Mouse (Mus musculus) forebrain, embryonic 11.5 days (tissue): ENCODE measurements at regions not wholly inside any gene's neighbourhood (a gene's known extent, or its start where the extent isn't known, plus 50 kb on each side); places are given as distances from the start of the nearest gene placed in this dataset.

Experiments used
- ATAC-seq: fragments of 200-750 bp; cut with Nextera tagmentation; replicated peaks from 2 replicates; pipeline ENCODE4 v1.8.0; 2017; ENCODE audit warnings: moderate TSS enrichment; ENCODE audit not compliant: low FRiP score
- DNase-seq: peaks from one replicate; pipeline ENCODE4 v3.0.0-alpha.2; 2017; ENCODE audit warnings: low spot score
- H3K27ac ChIP-seq: fragments of 300-500 bp; sonication (generic); 2 replicates; pipeline ENCODE4 v1.5.1; 2014; ENCODE audit warnings: low read depth, low read length
- H3K27me3 ChIP-seq: fragments of 300-500 bp; sonication (generic); 2 replicates; pipeline ENCODE4 v1.6.1; 2014; ENCODE audit warnings: mild to moderate bottlenecking, low read length, mixed read lengths; ENCODE audit not compliant: control insufficient read depth, insufficient read depth
- H3K36me3 ChIP-seq: fragments of 300-500 bp; sonication (generic); 2 replicates; pipeline ENCODE4 v1.6.1; 2014; ENCODE audit warnings: mild to moderate bottlenecking, low read length, moderate library complexity, mixed read lengths; ENCODE audit not compliant: control insufficient read depth, insufficient read depth
- H3K4me1 ChIP-seq: fragments of 300-500 bp; sonication (generic); replicated peaks from 2 replicates; pipeline ENCODE4 v1.6.1; 2014; ENCODE audit warnings: low read length, mixed read lengths; ENCODE audit not compliant: control insufficient read depth, insufficient read depth
- H3K4me2 ChIP-seq: fragments of 300-500 bp; sonication (generic); 2 replicates; pipeline ENCODE4 v1.6.1; 2014; ENCODE audit warnings: low read depth, mild to moderate bottlenecking, low read length, moderate library complexity, mixed read lengths; ENCODE audit not compliant: severe bottlenecking
- H3K4me3 ChIP-seq: fragments of 300-500 bp; sonication (generic); 2 replicates; pipeline ENCODE4 v1.5.1; 2014; ENCODE audit warnings: low read depth, low read length
- H3K9ac ChIP-seq: fragments of 300-500 bp; sonication (generic); 2 replicates; pipeline ENCODE4 v1.6.1; 2014; ENCODE audit warnings: low read length
- H3K9me3 ChIP-seq: fragments of 300-500 bp; sonication (generic); 2 replicates; pipeline ENCODE4 v1.6.1; 2016; ENCODE audit warnings: low read length, mixed read lengths; ENCODE audit not compliant: control insufficient read depth
- WGBS: fragments of 180-500 bp; shearing (Covaris S2); extraction: QIAGEN DNeasy Blood & Tissue Kit; methylation state at CpG from one replicate; pipeline ENCODE4 v1.1.7; 2014; 5-methylcytosine and 5-hydroxymethylcytosine counted together

GRCm38 (mm10) chr13:48171309-48171953 lies 89.6 kb upstream of the Id4 start:
- H3K27ac ChIP-seq, result peak overlapping the region; percentile 88
- H3K27me3 ChIP-seq, result no peaks in the 10 kb centered on the region
- peak; percentile 86 for ATAC-seq
- H3K9ac ChIP-seq, result peak overlapping the region; percentile 35; the same call in 1 of the 2 replicates
- H3K4me2 ChIP-seq, result no peak overlapping the region
- no peaks in the 10 kb centered on the region for H3K36me3 ChIP-seq
- DNase-seq, result peak; percentile 70
- H3K4me3 ChIP-seq, result no peak overlapping the region
- H3K4me1 ChIP-seq, result peaks cover 28% of the 10 kb centered on the region
- no peaks in the 10 kb centered on the region for H3K9me3 ChIP-seq
- 20% methylated on average over 16 of the region's 16 CpGs for WGBS

GRCm38 (mm10) chr13:48171994-48172393 lies 89.0 kb upstream of the Id4 start:
- no peak overlapping the region for H3K4me3 ChIP-seq
- H3K9me3 ChIP-seq, result no peaks in the 10 kb centered on the region
- DNase-seq (no peak), ATAC-seq (peak; percentile 62)
- WGBS, result 19% methylated on average over 3 of the region's 3 CpGs
- H3K27ac ChIP-seq, result peak overlapping the region; percentile 88
- H3K4me1 ChIP-seq, result peaks cover 28% of the 10 kb centered on the region
- no peaks in the 10 kb centered on the region for H3K27me3 ChIP-seq
- H3K9ac ChIP-seq, result peak overlapping the region; percentile 35; the same call in 1 of the 2 replicates
- no peak overlapping the region for H3K4me2 ChIP-seq
- H3K36me3 ChIP-seq, result no peaks in the 10 kb centered on the region

GRCm38 (mm10) chr13:48192476-48192875 lies 68.6 kb upstream of the Id4 start:
- Histone ChIP-seq H3K4me2 (no peak overlapping the region), H3K27me3 (no peaks in the 10 kb centered on the region), H3K9ac (no peak overlapping the region), H3K27ac (no peak overlapping the region), H3K36me3 (no peaks in the 10 kb centered on the region), H3K9me3 (no peaks in the 10 kb centered on the region), H3K4me3 (no peak overlapping the region), H3K4me1 (no peaks in the 10 kb centered on the region)
- WGBS, result 94% methylated on average over 2 of the region's 2 CpGs
- ATAC-seq, result no peak
- DNase-seq, result no peak

GRCm38 (mm10) chr13:48193942-48194341 lies 67.1 kb upstream of the Id4 start:
- ATAC-seq, result no peak
- H3K36me3 ChIP-seq, result no peaks in the 10 kb centered on the region
- no peak overlapping the region for H3K27ac ChIP-seq
- no peak overlapping the region for H3K4me3 ChIP-seq
- no peak for DNase-seq
- H3K9me3 ChIP-seq, result no peaks in the 10 kb centered on the region
- H3K4me2 ChIP-seq, result no peak overlapping the region
- WGBS, result 88% methylated on average over 5 of the region's 5 CpGs
- no peaks in the 10 kb centered on the region for H3K4me1 ChIP-seq
- no peak overlapping the region for H3K9ac ChIP-seq
- no peaks in the 10 kb centered on the region for H3K27me3 ChIP-seq

GRCm38 (mm10) chr13:48207824-48208223 lies 53.2 kb upstream of the Id4 start:
- ATAC-seq, result no peak
- Histone ChIP-seq H3K36me3 (no peaks in the 10 kb centered on the region), H3K4me3 (no peak overlapping the region), H3K27me3 (no peaks in the 10 kb centered on the region), H3K27ac (peak overlapping the region; percentile 25; the same call in 1 of the 2 replicates), H3K4me2 (no peak overlapping the region), H3K9ac (no peak overlapping the region), H3K9me3 (no peaks in the 10 kb centered on the region), H3K4me1 (0 out of 2 replicates have a peak, but pooled peaks cover 6% of the 10 kb centered on the region)
- DNase-seq, result no peak
- WGBS, result 19% methylated on average over 4 of the region's 4 CpGs
